Mouse (Mus musculus): ENCODE measurements around the gene Coa3. TPM values are rescaled to one million over a fixed set of nuclear protein-coding genes. Genes with fewer than 3 reads are reported as not detected.
"Not testable (repeated sequence)": the region's sequence is repeated elsewhere in the genome, so short reads cannot be mapped to it uniquely, and the experiment has no call there.

Gene Coa3
- 100 to 1,000 TPM; 102 to 103 TPM for total RNA-seq (2021)
- long read RNA-seq, transcript Coa3-201 (2 exons, 886 nt), result major isoform, 88 of 90 reads
- long read RNA-seq, partial matches to known transcripts, result 2 of 90 reads
- long read RNA-seq, other reads (novel, unspliced or antisense), result 0 of 90 reads

DNA sequence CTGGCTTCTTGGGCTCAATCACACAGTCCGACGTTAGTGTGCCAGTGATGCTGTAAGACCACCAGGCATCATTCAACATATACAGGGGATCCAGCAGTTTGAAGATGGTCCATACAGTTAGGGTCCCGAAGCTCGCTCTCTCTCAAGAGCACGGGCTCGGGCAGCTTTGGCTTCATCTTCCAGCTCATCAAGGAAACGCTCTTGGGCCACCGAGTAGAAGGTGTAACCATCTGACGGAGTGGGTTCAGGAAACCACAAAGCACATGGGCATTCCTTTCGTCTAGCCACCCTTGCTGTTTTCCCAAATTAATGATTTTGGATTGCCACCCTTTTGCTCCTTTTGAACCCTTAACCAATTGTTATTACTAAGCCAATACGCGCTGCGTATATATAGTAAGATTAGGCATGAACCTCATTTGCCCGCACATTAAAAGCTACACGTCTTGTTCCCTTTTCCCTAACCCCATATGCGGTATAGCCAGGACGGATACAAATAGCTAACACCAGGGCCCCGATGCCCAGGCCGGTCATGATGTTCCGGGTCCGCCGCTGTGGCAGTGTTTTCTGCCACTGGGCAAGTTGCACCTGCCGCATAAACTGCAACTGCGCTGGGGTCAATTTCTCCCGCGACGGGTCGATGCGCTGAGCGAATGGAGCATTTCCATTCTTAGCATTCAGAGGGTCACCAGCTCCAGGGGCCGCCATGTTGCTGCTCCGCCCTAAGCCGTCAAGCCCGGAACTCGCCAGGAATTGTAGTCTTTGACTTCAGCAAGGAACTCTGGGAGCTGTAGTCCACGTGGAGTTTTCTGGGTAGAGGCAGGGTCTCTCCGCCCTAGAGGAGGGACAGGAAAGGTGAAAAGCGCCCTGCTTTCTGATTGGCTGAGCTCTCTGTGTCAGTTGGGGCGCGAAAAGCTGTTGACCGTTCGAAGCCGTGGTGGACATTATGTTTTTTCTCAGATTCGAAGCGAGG lies at the start of gene Coa3, which contains the start of gene Cntd1:
TSS of gene Coa3 (minus strand) at position 892 of the 970 bp plus-strand sequence.
TSS of gene Cntd1 (plus strand) at position 790 of the 970 bp plus-strand sequence.
- DNase-seq (ENCODE audit: low spot score in 2 of 2), result peak; percentile 84 to 91

DNA sequence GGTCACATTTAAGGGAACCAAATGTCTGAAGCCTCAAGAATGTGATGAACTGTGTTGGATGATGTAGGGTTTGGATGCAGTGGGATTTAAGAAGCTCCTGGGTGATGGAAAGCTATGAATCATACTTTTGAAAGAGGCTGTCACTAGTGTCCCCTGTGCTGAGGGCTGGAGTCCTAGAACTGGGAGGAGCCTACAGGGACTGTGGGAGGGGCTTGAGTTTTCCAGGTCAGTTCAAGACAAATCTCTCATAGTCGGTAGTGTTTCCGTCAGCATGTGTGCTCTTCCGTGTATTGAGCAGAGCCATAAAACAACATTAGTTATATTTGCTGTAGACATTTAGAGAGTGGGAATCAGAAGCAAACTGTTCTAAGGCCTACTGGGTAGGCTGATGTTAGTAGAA lies 48.4 kb upstream of the Coa3 start:
- DNase-seq (ENCODE audit: low spot score in 2 of 2), result peak in 1 of 2 experiments; percentile 20

DNA sequence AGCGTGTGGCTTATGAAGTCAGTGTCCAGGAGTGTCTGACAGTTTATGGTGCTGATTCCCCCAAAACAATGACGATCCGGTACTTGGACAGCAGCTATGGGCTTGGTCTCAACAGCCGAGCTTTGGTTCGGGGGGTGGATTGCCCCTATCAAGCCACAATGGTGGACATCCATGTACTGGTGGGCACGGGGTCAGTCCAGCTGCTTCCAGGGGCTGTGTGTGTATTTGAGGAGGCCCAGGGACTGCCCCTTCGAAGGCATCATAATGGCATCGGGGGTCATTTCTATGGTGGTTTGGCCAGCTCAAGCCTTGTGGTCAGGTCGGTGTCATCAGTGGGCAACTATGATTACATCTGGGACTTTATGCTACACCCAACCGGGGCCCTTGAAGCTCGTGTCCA lies 47.2 kb upstream of the Coa3 start:
- no peak for DNase-seq (ENCODE audit: low spot score in 2 of 2)

DNA sequence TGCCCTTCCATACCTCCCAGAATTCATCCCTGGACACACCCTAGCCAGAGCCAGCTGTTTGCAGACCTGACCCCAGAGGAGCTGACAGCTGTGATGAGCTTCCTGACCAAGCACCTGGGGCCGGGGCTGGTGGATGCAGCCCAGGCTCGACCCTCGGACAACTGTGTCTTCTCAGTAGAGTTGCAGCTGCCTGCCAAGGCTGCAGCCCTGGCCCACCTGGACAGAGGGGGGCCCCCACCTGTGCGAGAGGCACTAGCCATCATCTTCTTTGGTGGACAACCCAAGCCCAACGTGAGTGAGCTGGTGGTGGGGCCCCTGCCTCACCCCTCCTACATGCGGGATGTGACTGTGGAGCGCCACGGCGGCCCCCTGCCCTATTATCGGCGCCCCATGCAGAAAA lies 46.3 kb upstream of the Coa3 start:
- DNase-seq (ENCODE audit: low spot score in 2 of 2), result not testable (repeated sequence)

DNA sequence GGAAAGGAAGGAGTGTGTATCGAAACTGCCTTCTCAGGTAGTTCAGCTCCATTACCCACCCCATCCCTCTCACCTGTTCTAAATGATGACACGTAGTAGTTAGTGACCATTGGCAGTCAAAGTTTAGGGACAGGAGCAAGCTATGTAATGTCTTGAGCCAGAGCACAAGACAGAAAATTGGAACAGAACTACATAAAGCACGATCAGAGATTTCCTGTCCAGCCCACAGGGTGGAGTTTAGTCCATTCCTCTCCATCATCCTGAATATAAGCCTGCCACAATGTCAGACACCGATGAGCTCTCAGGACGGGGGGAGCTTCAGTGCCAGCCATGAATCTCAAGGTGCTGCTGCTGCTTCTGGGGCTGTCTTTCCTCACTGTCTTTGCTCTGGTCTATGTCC lies 45.8 kb upstream of the Coa3 start, which contains the start of gene Aoc2:
TSS of gene Aoc2 (plus strand) at position 301 of the 400 bp plus-strand sequence.
- no peak for DNase-seq (ENCODE audit: low spot score in 2 of 2)

DNA sequence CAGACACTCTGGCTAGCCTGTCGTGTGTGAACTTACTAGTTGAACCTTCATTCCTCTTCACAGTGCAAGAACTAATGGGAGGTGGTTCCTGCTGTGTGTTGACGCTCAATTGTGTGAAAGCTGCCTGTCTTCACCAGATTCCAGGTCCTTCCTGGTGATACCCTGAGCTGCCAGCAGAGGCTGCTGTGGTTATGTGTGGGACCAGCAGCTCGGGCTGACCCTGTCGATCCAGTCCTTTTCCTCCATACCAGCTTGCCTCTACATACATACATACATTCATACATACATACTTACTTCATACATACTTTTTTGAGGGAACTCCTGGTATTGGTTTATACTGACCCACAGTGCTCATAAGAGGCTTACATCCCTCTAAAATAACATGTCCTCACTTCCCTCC lies 44.7 kb upstream of the Coa3 start:
- peak; percentile 43 to 88 for DNase-seq (ENCODE audit: low spot score in 2 of 2)

- DNase-seq (ENCODE audit: low spot score in 2 of 2), result no peak
These were observed 37.6 kb upstream of the Coa3 start for GRCm38 (mm10) chr11:101316501-101316917.

- peak; percentile 93 to 96 for DNase-seq (ENCODE audit: low spot score in 2 of 2)
These were observed 37.0 kb upstream of the Coa3 start, which contains the start of gene Psme3 for GRCm38 (mm10) chr11:101315665-101316500. TSS of gene Psme3 (plus strand) at chr11:101316213.

GRCm38 (mm10) chr11:101315082-101315650 lies 36.3 kb upstream of the Coa3 start:
- no peak for DNase-seq (ENCODE audit: low spot score in 2 of 2)

GRCm38 (mm10) chr11:101314567-101314966 lies 35.7 kb upstream of the Coa3 start:
- no peak for DNase-seq (ENCODE audit: low spot score in 2 of 2)

- no peak for DNase-seq (ENCODE audit: low spot score in 2 of 2)
These were observed 33.2 kb upstream of the Coa3 start for GRCm38 (mm10) chr11:101312150-101312549.

DNA sequence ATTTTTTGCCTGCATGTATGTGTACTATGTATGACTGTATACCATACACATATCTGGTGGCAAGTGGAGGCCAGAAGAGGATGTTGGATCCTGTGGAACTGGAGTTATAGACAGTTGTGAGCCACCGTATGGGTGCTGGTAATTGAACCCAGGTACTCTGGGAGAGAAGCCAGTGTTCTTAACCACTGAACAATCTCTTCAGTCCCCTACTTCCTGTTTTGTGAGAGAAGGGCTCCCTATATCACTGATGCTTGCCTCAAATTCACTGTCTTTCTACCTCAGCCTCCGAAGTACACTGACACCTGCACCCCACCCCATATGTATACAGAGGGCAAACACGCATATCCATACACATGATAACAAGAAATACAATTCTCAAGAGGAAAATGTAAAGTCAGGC lies 32.2 kb upstream of the Coa3 start:
- DNase-seq (ENCODE audit: low spot score in 2 of 2), result no peak

DNA sequence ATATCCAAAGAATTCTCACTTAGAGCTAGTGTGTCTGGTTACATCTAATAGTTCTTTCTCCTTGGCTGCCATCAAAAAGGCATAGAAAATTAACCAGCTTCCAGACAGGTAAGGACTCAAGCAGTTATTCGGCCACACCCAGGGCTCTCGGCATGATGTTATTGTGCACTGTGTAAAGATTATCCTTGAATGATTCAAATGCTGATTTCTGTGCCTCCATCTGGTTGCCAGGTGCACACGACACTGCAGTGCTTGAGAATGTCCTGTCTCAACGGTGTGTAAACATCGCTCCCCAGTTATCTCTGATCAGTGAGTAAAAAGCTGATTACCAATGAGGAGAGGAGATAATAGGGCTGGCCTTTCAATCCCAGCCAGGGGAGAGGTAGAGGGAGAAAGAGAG lies 28.8 kb upstream of the Coa3 start:
- no peak for DNase-seq (ENCODE audit: low spot score in 2 of 2)

- peak; percentile 92 to 97 for DNase-seq (ENCODE audit: low spot score in 2 of 2)
These were observed 23.3 kb upstream of the Coa3 start, which contains the start of gene Becn1 for GRCm38 (mm10) chr11:101302004-101302798. TSS of gene Becn1 (minus strand) at chr11:101302286.

DNA sequence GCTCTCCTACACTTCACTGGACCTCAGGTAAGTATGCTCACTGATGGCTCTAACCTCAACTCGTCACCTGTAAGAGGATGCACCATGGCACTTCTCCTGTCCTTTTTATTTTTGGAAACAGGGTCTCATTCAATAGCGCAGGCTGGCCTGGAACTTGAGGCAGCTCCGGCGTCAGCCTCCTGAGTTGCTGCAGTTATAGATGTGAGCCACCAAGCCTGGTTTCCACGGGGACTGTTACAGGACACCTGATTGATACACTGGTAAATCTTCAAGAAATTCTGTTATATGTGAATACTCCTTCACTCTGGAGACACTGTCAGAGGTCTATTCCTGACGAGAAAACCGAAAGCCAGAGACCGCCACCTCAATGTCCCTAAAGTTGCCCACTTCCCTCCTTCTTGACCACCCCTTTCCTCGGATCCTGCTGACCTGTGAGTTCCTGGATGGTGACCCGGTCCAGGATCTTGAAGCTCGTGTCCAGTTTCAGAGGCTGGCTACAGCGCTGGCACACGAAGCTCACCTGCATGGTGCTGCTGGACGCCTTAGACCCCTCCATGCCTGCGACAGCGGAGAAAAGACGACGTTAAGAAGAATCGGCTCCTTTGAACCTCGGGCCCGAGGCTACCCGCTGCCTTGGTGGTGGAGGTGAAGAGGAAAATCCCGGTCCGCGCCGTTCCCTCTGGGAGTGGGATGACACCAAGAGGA lies 22.5 kb upstream of the Coa3 start:
- DNase-seq (ENCODE audit: low spot score in 2 of 2), result no peak

DNA sequence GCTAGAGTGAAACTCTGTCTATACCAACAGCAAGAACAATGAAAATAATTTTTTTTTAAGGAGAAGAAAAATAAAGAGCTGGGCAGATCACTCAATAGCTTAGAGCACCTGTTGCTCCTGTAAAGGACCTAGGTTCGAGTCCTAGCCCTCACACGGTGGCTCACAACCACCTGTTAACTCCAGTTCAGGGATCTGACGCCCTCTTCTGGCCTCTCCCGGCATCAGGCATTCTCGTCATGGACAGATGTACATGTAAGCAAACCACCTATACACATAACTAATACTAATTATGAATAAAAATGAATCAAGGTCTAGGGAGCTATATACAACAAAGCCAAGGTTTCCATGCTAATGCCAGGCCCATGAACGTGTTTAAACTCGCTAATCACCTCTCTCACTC lies 22.0 kb upstream of the Coa3 start:
- no peak for DNase-seq (ENCODE audit: low spot score in 2 of 2)

GRCm38 (mm10) chr11:101295191-101295590 lies 16.3 kb upstream of the Coa3 start:
- no peak for DNase-seq (ENCODE audit: low spot score in 2 of 2)

- no peak for DNase-seq (ENCODE audit: low spot score in 2 of 2)
These were observed 12.3 kb upstream of the Coa3 start for GRCm38 (mm10) chr11:101291231-101291630.

GRCm38 (mm10) chr11:101287306-101287705 lies 8.4 kb upstream of the Coa3 start:
- DNase-seq (ENCODE audit: low spot score in 2 of 2), result peak in 1 of 2 experiments; percentile 62

Measured in layer of hippocampus, adult 18-20 months (tissue).